ENCODE assay signal across 9 mouse cellular contexts in the genomic region with DNA sequence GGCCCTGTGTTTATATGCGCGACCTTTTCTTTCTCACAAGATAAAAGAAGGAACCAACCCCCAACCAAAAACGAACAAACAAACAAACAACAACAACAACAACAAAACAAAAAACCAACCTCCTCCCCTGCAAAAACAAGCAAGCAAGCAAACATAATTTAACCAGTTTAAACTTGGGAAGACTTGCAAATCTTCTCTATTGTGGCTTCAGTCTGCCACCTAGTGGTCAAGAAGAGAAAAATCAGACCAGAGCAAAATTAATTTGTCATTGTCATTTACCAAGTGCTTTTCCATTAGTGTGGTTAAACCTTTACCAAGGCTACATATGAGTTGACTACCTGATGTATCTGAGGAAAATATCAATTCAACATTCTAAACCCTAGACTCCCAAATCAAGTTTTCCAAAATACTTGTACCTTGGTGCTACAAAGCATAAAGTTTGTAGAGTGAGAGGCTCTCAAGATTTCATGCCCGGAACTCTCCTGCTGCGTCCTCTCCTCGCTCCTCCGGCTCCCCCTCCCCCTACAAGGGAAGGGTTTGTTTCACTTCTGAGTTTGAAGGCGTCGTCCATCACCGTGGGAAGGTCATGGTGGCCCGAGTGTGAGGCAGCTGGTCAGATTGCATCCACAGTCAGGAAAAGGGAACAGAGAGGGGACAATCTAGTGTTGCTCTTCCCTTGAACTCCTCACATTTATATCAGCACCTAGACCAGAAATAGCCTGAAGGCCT. TPM values are rescaled to one million over a fixed set of nuclear protein-coding genes. Genes with fewer than 3 reads are reported as not detected.
DNase-seq lines count a peak whose midpoint lies in the region; ATAC-seq and TF ChIP-seq lines count a peak whose summit lies in the region.
"Had no signal": no experiment of that assay in that cellular context is flagged by ENCODE, and none has a peak within 500 bp of the region (broad histone marks: within the 10 kb centered on the region; RNA-seq: fewer than 3 reads in every experiment).

No protein-coding gene starts in this region.

- no peaks in the 10 kb centered on the region for H3K9me3 ChIP-seq in hindbrain, embryonic 16.5 days (ENCODE audit: control insufficient read depth, low read length)

- no peaks in the 10 kb centered on the region; the same call in 1 of the 2 replicates for H3K4me1 ChIP-seq in hindbrain, embryonic 16.5 days (ENCODE audit: control insufficient read depth, insufficient read depth, low read depth, low read length)

- intact Hi-C loops in gastrocnemius, adult 2 months (cut with DNase I) = loop anchor here (1.0 to 2.0 kb wide), 2 partner anchors 48 to 259 kb away; no protein-coding TSS in a partner anchor

- peak; percentile 84 for TF ChIP-seq CTCF in gastrocnemius, adult 2 months (IDR thresholded peaks at IDR 0.05)

- 20% methylated on average over 11 of the region's 11 CpGs for WGBS in hindbrain, embryonic 16.5 days

- no peaks in the 10 kb centered on the region for H3K27me3 ChIP-seq in hindbrain, embryonic 16.5 days (replicated peaks; ENCODE audit: control insufficient read depth, insufficient read depth, low read length)

- H3K36me3 ChIP-seq in hindbrain, embryonic 16.5 days (ENCODE audit: control insufficient read depth, insufficient read depth, low read length) = no peaks in the 10 kb centered on the region

- no peak overlapping the region for H3K4me3 ChIP-seq in gastrocnemius, adult 2 months
- no peak overlapping the region for H3K4me3 ChIP-seq in hindbrain, embryonic 16.5 days (ENCODE audit: low read length)

- ATAC-seq in activated CD4-positive, CD25-positive, alpha-beta regulatory T cell, adult 4 months = peak; percentile 70
- no peak; the same call in 1 of the 2 replicates for ATAC-seq in hindbrain, embryonic 16.5 days
- peak; percentile 40; the same call in 1 of the 2 replicates for ATAC-seq in neutrophil, adult 5-6 weeks (ENCODE audit: extremely low read depth, insufficient number of reproducible peaks, low FRiP score, poor library complexity, severe bottlenecking)

- peak overlapping the region; percentile 25; the same call in 1 of the 2 replicates for H3K4me2 ChIP-seq in hindbrain, embryonic 16.5 days (ENCODE audit: low read length)

- DNase-seq in gastrocnemius, adult 2 months = no peak
- no peak for DNase-seq in gastrocnemius, postnatal 25 days
- DNase-seq in 3T3-L1 (ENCODE audit: low read depth, low spot score) = peak; percentile 83
- no peak for DNase-seq in urinary bladder, adult 18-20 months (ENCODE audit: low spot score in 2 of 2)
- no peak for DNase-seq in urinary bladder, postnatal 25 days (ENCODE audit: low spot score)

- no peak overlapping the region for H3K9ac ChIP-seq in hindbrain, embryonic 16.5 days (ENCODE audit: low read depth, low read length)

- no peak overlapping the region for H3K27ac ChIP-seq in gastrocnemius, adult 2 months
- no peak overlapping the region for H3K27ac ChIP-seq in hindbrain, embryonic 16.5 days (ENCODE audit: low read depth, low read length)

RNA-seq across cellular contexts. Expression of a gene that starts 8.0 kb away (rescaled TPM):
- total RNA-seq in gastrocnemius, adult 2 months (2021) = 1 to 10 TPM; 7.6 to 7.9 TPM
- 1 to 10 TPM; 6.1 to 6.2 TPM for total RNA-seq in gastrocnemius, postnatal 25 days (2021)
- 10 to 100 TPM; 51.8 to 68.2 TPM for polyA plus RNA-seq in activated CD4-positive, CD25-positive, alpha-beta regulatory T cell, adult 4 months (2017; shearing (Covaris generic))
- 38.5 and 39.1 TPM in 2 replicates for polyA plus RNA-seq in hindbrain, embryonic 16.5 days (2015; fragmentation: Nextera tagmentation; extraction: Ambion mirVana)
- total RNA-seq in neutrophil, adult 5-6 weeks (2017) = 6.8 and 7.1 TPM in 2 replicates

RNA-seq across cellular contexts. Expression of a gene that starts 10.8 kb away (rescaled TPM):
- 1 to 10 TPM in 1 of 2 experiments, under 1 TPM in 1; 0.87 to 8.6 TPM for total RNA-seq in gastrocnemius, adult 2 months (2021)
- 10 to 100 TPM in 1 of 2 experiments, 1 to 10 TPM in 1; 1.9 to 87.3 TPM for total RNA-seq in gastrocnemius, postnatal 25 days (2021)
- not detected for polyA plus RNA-seq in activated CD4-positive, CD25-positive, alpha-beta regulatory T cell, adult 4 months (2017; shearing (Covaris generic))
- polyA plus RNA-seq in hindbrain, embryonic 16.5 days (2015; fragmentation: Nextera tagmentation; extraction: Ambion mirVana) = 0.32 TPM in 1 of 2 replicates, not detected in the other
- total RNA-seq in neutrophil, adult 5-6 weeks (2017) = not detected in 2 replicates
- total RNA-seq: left cerebral cortex, postnatal 25 days had no signal

RNA-seq across cellular contexts. Expression of a gene that starts 28.3 kb away (rescaled TPM):
- 100 to 1,000 TPM; 458 to 462 TPM for total RNA-seq in gastrocnemius, adult 2 months (2021)
- 100 to 1,000 TPM; 362 to 414 TPM for total RNA-seq in gastrocnemius, postnatal 25 days (2021)
- 100 to 1,000 TPM; 399 to 481 TPM for polyA plus RNA-seq in activated CD4-positive, CD25-positive, alpha-beta regulatory T cell, adult 4 months (2017; shearing (Covaris generic))
- 334 and 357 TPM in 2 replicates for polyA plus RNA-seq in hindbrain, embryonic 16.5 days (2015; fragmentation: Nextera tagmentation; extraction: Ambion mirVana)
- total RNA-seq in neutrophil, adult 5-6 weeks (2017) = 1,840 and 1,846 TPM in 2 replicates
